Comparison of ENCODE assay signal across 25 mouse cellular contexts in genomic region chr12:78100756-78101155, GRCm38 (mm10).
DNase-seq lines count a peak whose midpoint lies in the region; ATAC-seq and TF ChIP-seq lines count a peak whose summit lies in the region.
"Had no signal": no experiment of that assay in that cellular context is flagged by ENCODE, and none has a peak within 500 bp of the region (broad histone marks: within the 10 kb centered on the region; RNA-seq: fewer than 3 reads in every experiment).

No protein-coding gene starts in this region.

- H3K9ac ChIP-seq in kidney, embryonic 16.5 days (replicated peaks; ENCODE audit: low read length): no peak overlapping the region
- H3K9ac ChIP-seq in liver, adult 2 months (ENCODE audit: low read depth, low read length): no peak overlapping the region
- no peak overlapping the region for H3K9ac ChIP-seq in liver, embryonic 12.5 days
- H3K9ac ChIP-seq: embryonic facial prominence, embryonic 12.5 days; forebrain, embryonic 13.5 days; forebrain, embryonic 15.5 days had no signal

- H3K4me1 ChIP-seq in kidney, adult 2 months (ENCODE audit: control insufficient read depth, insufficient read depth, low read length): peaks cover 13% of the 10 kb centered on the region; the same call in 1 of the 2 replicates
- H3K4me1 ChIP-seq in kidney, embryonic 16.5 days (ENCODE audit: insufficient read depth, low read length): no peaks in the 10 kb centered on the region
- no peaks in the 10 kb centered on the region; the same call in 1 of the 2 replicates for H3K4me1 ChIP-seq in liver, adult 2 months (ENCODE audit: control insufficient read depth, insufficient read depth, low read length)
- no peaks in the 10 kb centered on the region for H3K4me1 ChIP-seq in liver, embryonic 12.5 days

- TF ChIP-seq POLR2A in kidney, adult 2 months (IDR thresholded peaks at IDR 0.05; ENCODE audit: low read depth, low read length): no peak
- no peak for TF ChIP-seq POLR2A in liver, adult 2 months (IDR thresholded peaks at IDR 0.05; ENCODE audit: extremely low read depth, insufficient read depth, low read length)

- DNase-seq in cerebellum, postnatal 10 days: peak; percentile 35 to 36
- no peak for DNase-seq in cerebellum, adult 11-12 months
- peak; percentile 63 for DNase-seq in kidney, adult 2 months
- DNase-seq in kidney, postnatal 25 days: peak; percentile 35 to 61
- no peak for DNase-seq in kidney, postnatal 4 days
- DNase-seq in liver, adult 2 months (ENCODE audit: extremely low read depth, low read depth, low spot score): peak; percentile 5
- DNase-seq: adrenal gland, adult 8-10 months; adrenal gland, postnatal 14 days; adrenal gland, postnatal 36 days; B cell, adult 2 months; cerebellum, adult 18-20 months; cerebellum, adult 8-10 months; cerebellum, adult 9-11 months; cerebellum, postnatal 25 days had no signal

- 64% methylated on average over 3 of the region's 3 CpGs for WGBS in kidney, adult 2 months
- WGBS in kidney, embryonic 16.5 days: 88% methylated on average over 3 of the region's 3 CpGs
- 73% methylated on average over 3 of the region's 3 CpGs for WGBS in liver, adult 2 months
- 72% methylated on average over 3 of the region's 3 CpGs for WGBS in liver, embryonic 12.5 days (ENCODE audit: insufficient replicate concordance)

- H3K27ac ChIP-seq in kidney, adult 2 months (ENCODE audit: insufficient read depth, low read depth, low read length): no peak overlapping the region
- no peak overlapping the region for H3K27ac ChIP-seq in kidney, embryonic 16.5 days (ENCODE audit: low read length)
- no peak overlapping the region for H3K27ac ChIP-seq in liver, adult 2 months (replicated peaks; ENCODE audit: insufficient read depth, low read depth, low read length)
- H3K27ac ChIP-seq in liver, embryonic 12.5 days: no peak overlapping the region
- H3K27ac ChIP-seq: embryonic facial prominence, embryonic 10.5 days; embryonic facial prominence, embryonic 12.5 days; forebrain, embryonic 13.5 days; forebrain, embryonic 15.5 days had no signal

- H3K4me3 ChIP-seq in kidney, adult 2 months (ENCODE audit: insufficient read depth, low read depth, low read length): no peak overlapping the region
- no peak overlapping the region for H3K4me3 ChIP-seq in kidney, embryonic 16.5 days (ENCODE audit: low read length)
- H3K4me3 ChIP-seq in liver, adult 2 months (ENCODE audit: insufficient read depth, low read depth, low read length): no peak overlapping the region
- H3K4me3 ChIP-seq in liver, embryonic 12.5 days: no peak overlapping the region
- H3K4me3 ChIP-seq: embryonic facial prominence, embryonic 10.5 days; embryonic facial prominence, embryonic 12.5 days; forebrain, embryonic 13.5 days; forebrain, embryonic 15.5 days had no signal

- ATAC-seq in kidney, embryonic 16.5 days (ENCODE audit: low FRiP score, low TSS enrichment): no peak
- ATAC-seq in liver, embryonic 12.5 days: no peak
- ATAC-seq: activated CD4-positive, CD25-positive, alpha-beta regulatory T cell, adult 4 months; CD4-positive, CD25-positive, alpha-beta regulatory T cell, adult 4 months; forebrain, embryonic 13.5 days; forebrain, embryonic 15.5 days; Patski had no signal

- no peaks in the 10 kb centered on the region for H3K79me2 ChIP-seq in liver, adult 2 months (ENCODE audit: control insufficient read depth, insufficient read depth, low read length)

- H3K27me3 ChIP-seq in kidney, adult 2 months (replicated peaks; ENCODE audit: control insufficient read depth, insufficient read depth, low read length): no peaks in the 10 kb centered on the region
- no peaks in the 10 kb centered on the region for H3K27me3 ChIP-seq in kidney, embryonic 16.5 days (ENCODE audit: insufficient read depth, low read length)
- no peaks in the 10 kb centered on the region for H3K27me3 ChIP-seq in liver, adult 2 months (ENCODE audit: control insufficient read depth, insufficient read depth, low read length)
- 0 out of 2 replicates have a peak, but pooled peaks cover 4% of the 10 kb centered on the region for H3K27me3 ChIP-seq in liver, embryonic 12.5 days (replicated peaks)
- H3K27me3 ChIP-seq: CH12.LX; embryonic facial prominence, embryonic 12.5 days; forebrain, embryonic 13.5 days; forebrain, embryonic 15.5 days had no signal

- H3K36me3 ChIP-seq in kidney, adult 2 months (ENCODE audit: control insufficient read depth, insufficient read depth, low read length): no peaks in the 10 kb centered on the region
- H3K36me3 ChIP-seq in kidney, embryonic 16.5 days (ENCODE audit: insufficient read depth, low read length): no peaks in the 10 kb centered on the region
- H3K36me3 ChIP-seq in liver, adult 2 months (ENCODE audit: control insufficient read depth, insufficient read depth, low read length): no peaks in the 10 kb centered on the region
- H3K36me3 ChIP-seq in liver, embryonic 12.5 days: no peaks in the 10 kb centered on the region
- H3K36me3 ChIP-seq: embryonic facial prominence, embryonic 10.5 days; embryonic facial prominence, embryonic 12.5 days; forebrain, embryonic 15.5 days; G1E had no signal

- no peak overlapping the region for H3K4me2 ChIP-seq in kidney, embryonic 16.5 days (replicated peaks; ENCODE audit: low read depth, low read length)
- no peak overlapping the region for H3K4me2 ChIP-seq in liver, embryonic 12.5 days
- H3K4me2 ChIP-seq: embryonic facial prominence, embryonic 12.5 days; forebrain, embryonic 13.5 days; forebrain, embryonic 15.5 days had no signal

- TF ChIP-seq CTCF in kidney, adult 2 months (conservative IDR thresholded peaks at IDR 0.05; ENCODE audit: insufficient read depth, insufficient read length, low read depth, low read length): no peak
- no peak for TF ChIP-seq CTCF in liver, adult 2 months (IDR thresholded peaks at IDR 0.05; ENCODE audit: low read depth, low read length)

- H3K9me3 ChIP-seq in kidney, embryonic 16.5 days (ENCODE audit: low read length): no peaks in the 10 kb centered on the region
- no peaks in the 10 kb centered on the region for H3K9me3 ChIP-seq in liver, embryonic 12.5 days (replicated peaks)
- H3K9me3 ChIP-seq: embryonic facial prominence, embryonic 10.5 days; embryonic facial prominence, embryonic 12.5 days; forebrain, embryonic 13.5 days; forebrain, embryonic 15.5 days; G1E had no signal

Comparison
In these comparisons a context has a peak if more than half of its experiments do, and no peak if none do; other contexts are left out.
1. DNase-seq: peak in cerebellum, postnatal 10 days (2 of 2), kidney, adult 2 months (single experiment), kidney, postnatal 25 days (2 of 2) and liver, adult 2 months (single experiment); none in cerebellum, adult 11-12 months (single experiment) and kidney, postnatal 4 days (0 of 2).